Comparison of ENCODE assay signal across 18 mouse cellular contexts in genomic region chr4:105962542-105962941, GRCm38 (mm10).
A peak's percentile ranks its signal among the peaks of the same experiment; 100 is the strongest.
DNase-seq lines count a peak whose midpoint lies in the region; ATAC-seq lines count a peak whose summit lies in the region.
"Had no signal": no experiment of that assay in that cellular context is flagged by ENCODE, and none has a peak within 500 bp of the region (broad histone marks: within the 10 kb centered on the region; RNA-seq: fewer than 3 reads in every experiment).

No protein-coding gene starts in this region.

- no peaks in the 10 kb centered on the region; the same call in 1 of the 2 replicates for H3K9me3 ChIP-seq in megakaryocyte, embryonic 14.5 days
- H3K9me3 ChIP-seq: forebrain, embryonic 15.5 days; hindbrain, embryonic 15.5 days; midbrain, embryonic 12.5 days had no signal

- H3K27me3 ChIP-seq in megakaryocyte, embryonic 14.5 days (replicated peaks): peaks cover 2% of the 10 kb centered on the region
- H3K27me3 ChIP-seq: forebrain, embryonic 15.5 days; hindbrain, embryonic 15.5 days; midbrain, embryonic 12.5 days had no signal

- ATAC-seq in megakaryocyte, adult 5-6 weeks (ENCODE audit: poor library complexity, severe bottlenecking): no peak
- peak; percentile 75 for ATAC-seq in common myeloid progenitor, adult 5-6 weeks (replicated peaks; ENCODE audit: low read depth, poor library complexity, severe bottlenecking)
- peak; percentile 42; the same call in 1 of the 2 replicates for ATAC-seq in granulocyte monocyte progenitor cell, adult 5-6 weeks (replicated peaks; ENCODE audit: poor library complexity, severe bottlenecking)
- peak; percentile 57 for ATAC-seq in megakaryocyte progenitor cell, adult 5-6 weeks (replicated peaks; ENCODE audit: poor library complexity)
- ATAC-seq: forebrain, embryonic 15.5 days; intestine, embryonic 16.5 days had no signal

- H3K4me3 ChIP-seq in megakaryocyte, embryonic 14.5 days (replicated peaks): peak overlapping the region; percentile 43
- H3K4me3 ChIP-seq: forebrain, embryonic 15.5 days; hindbrain, embryonic 15.5 days; midbrain, embryonic 12.5 days had no signal

- peaks cover 14% of the 10 kb centered on the region for H3K4me1 ChIP-seq in megakaryocyte, embryonic 14.5 days
- H3K4me1 ChIP-seq: forebrain, embryonic 15.5 days; hindbrain, embryonic 15.5 days; midbrain, embryonic 12.5 days had no signal

- DNase-seq in heart, postnatal 10 days: no peak
- DNase-seq in ovary, adult 18-20 months (ENCODE audit: low spot score): no peak
- DNase-seq: adrenal gland, postnatal 36 days; B cell, adult 2 months; cerebellum, adult 2 months; gastrocnemius, postnatal 14 days; lung, adult 2 months; lung, postnatal 36 days; thymus, adult 2 months had no signal

- no peaks in the 10 kb centered on the region for H3K36me3 ChIP-seq in megakaryocyte, embryonic 14.5 days (replicated peaks; ENCODE audit: low read length)
- H3K36me3 ChIP-seq: forebrain, embryonic 15.5 days; hindbrain, embryonic 15.5 days; midbrain, embryonic 12.5 days had no signal

- intact Hi-C loops in heart, postnatal 10 days (cut with DNase I): no loop called here
